Mouse (Mus musculus) heart, adult 2 months (tissue): ENCODE measurements around the gene Cep41.

Experiments
- CTCF ChIP-seq: fragments of 200-600 bp; IDR thresholded peaks from 2 replicates; pipeline ENCODE4 v1.8.1; 2022; ENCODE audit warnings: antibody characterized with exemption, mild to moderate bottlenecking, moderate library complexity
- EP300 ChIP-seq: fragments of 200-500 bp; IDR thresholded peaks from 2 replicates; pipeline ENCODE4 v1.6.1; 2011; ENCODE audit warnings: low read depth, low read length, control low read depth; ENCODE audit not compliant: insufficient read depth
- POLR2A ChIP-seq: fragments of 200-500 bp; IDR thresholded peaks from 2 replicates; pipeline ENCODE4 v1.6.1; 2011; ENCODE audit warnings: mild to moderate bottlenecking, low read depth, low read length, control low read depth; ENCODE audit not compliant: insufficient read depth

DNA sequence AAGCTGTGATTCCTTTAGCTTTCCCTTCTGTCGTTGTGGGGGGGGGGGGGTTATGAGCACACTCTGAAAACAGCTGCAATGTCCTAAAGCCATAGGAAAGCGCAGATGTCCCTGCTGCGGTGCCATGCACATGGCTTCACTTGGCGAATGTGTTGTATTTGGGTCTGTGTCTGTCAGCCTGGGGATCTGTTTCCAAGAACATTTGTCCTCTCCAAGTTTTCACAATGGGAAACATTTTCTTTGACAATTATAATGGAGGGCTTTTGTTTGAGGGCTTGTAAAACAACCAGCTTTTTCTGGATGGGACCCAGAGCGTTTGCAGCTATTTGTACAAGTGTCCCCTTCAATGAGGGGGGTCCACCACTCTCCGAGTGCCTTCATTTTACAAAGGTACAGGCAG, 79.3 kb downstream of the Cep41 start:
- TF ChIP-seq POLR2A: no peak
- TF ChIP-seq CTCF: no peak
- TF ChIP-seq EP300: no peak
